Mouse (Mus musculus) brain, embryonic 14.5 days (tissue): ENCODE data around the gene Il12rb2.

Experiments used
- CTCF ChIP-seq: fragments of 200-500 bp; IDR thresholded peaks from 2 replicates; pipeline ENCODE4 v1.5.1; 2012; ENCODE audit warnings: inconsistent platforms, mild to moderate bottlenecking, moderate library complexity, borderline replicate concordance; ENCODE audit not compliant: insufficient read depth, insufficient read length; ENCODE audit errors: extremely low read depth
- POLR2A ChIP-seq: fragments of 200-500 bp; IDR thresholded peaks from 2 replicates; pipeline ENCODE4 v1.6.1; 2012; ENCODE audit warnings: mild to moderate bottlenecking, inconsistent platforms, borderline replicate concordance; ENCODE audit not compliant: poor library complexity, insufficient read depth, insufficient read length, severe bottlenecking; ENCODE audit errors: extremely low read depth

- TF ChIP-seq POLR2A (no peak), CTCF (no peak)
Observed at GRCm38 (mm10) chr6:67281614-67282197, 94.3 kb downstream of the Il12rb2 start.
